Mouse (Mus musculus) adrenal gland, postnatal 4 days (tissue): ENCODE data around the gene Rdm1. TPM values are rescaled to one million over a fixed set of nuclear protein-coding genes. Genes with fewer than 3 reads are reported as not detected.

ENCODE experiments used
- DNase-seq, 2 experiments: peaks; one replicate each; pipeline ENCODE4 v3.0.0; 2021 to 2022; ENCODE audit warnings: low spot score in 2 of 2, mixed read lengths in 2 of 2
- total RNA-seq, 2 experiments: library from RNA; stranded (reverse); gene quantifications; 2 replicates each; pipeline ENCODE4 v1.2.3; 2021

Gene Rdm1
- total RNA-seq, 2 experiments from 2014 or later = 29.1 to 33.0 TPM

DNA sequence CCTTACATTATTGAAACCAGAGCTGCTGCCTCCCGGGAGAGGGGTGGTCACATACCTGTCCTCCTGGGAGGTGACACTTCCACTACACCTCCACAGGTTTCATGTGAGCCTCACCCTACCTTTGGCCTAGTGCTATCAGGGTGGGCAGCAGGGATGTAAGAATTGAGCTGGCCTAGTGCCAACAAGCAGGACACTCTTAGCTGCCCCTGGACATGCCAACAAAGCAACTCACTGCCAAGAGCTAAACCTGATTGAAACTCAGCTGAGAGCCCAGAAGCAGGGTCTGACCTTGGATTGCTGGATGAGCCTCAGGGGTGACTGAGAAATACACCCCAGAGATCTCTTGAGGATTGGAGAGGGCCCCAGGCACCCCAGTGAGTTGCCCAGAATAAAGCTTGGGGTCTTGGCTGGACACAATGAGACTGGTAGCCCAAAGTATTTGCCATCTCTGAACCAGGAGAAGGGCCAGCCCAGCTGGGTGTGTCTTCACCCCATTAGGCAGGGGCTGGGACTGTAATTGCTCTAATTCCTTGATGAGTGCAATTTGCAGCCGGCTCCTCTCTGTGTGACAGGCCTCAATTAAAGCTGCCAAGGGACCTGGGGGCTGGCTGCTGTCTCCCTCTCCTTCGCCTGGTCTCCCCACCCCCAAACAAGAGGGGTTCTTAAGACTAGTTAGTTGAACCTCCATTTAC, 53.8 kb downstream of the Rdm1 start:
- no peak for DNase-seq

DNA sequence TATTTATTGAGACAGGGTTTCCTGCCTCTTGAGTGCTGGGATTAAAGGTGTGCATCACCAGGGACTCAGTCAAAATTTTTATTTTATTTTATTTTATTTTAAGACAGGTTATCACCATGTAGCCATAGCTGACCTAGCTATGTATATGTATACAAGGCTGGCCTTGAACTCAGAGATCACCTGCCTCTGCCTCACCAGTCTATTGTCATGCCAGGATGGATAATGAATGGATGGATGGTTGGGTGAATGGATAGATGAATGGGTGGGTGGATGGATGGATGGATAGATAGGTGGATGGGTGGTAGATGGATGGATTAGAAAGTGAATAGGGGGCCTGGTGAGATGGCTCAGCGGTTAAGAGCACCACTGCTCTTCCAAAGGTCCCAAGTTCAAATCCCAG, 55.0 kb downstream of the Rdm1 start:
- no peak for DNase-seq

DNA sequence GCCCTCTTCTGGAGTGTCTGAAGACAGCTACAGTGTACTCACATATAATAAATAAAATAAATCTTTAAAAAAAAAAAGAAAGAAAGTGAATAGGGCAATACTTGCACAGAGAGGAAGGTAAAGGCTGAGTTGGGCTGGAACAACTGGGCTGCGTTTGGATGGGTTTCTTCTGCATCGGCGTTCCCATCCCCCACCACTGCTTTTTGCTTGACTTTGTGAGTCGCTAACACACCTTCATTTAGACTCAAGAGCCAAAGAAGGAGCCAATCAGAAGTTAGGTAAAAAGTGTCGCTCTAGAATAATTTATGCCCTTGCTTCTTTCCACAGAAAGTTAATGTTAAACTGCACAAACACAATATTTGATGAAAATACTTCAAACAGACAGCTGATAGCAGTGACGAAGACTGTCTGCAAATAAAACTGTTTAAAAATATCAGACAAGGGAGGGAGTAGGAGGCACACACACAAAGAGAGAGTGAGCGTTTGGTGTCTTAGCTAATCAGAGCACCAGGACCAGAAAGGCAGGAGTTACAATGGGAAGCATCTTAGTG, 55.5 kb downstream of the Rdm1 start:
- DNase-seq = no peak

Other genes with a start within 250 kb of the Rdm1 start
- 10 to 100 TPM; 29.9 to 31.1 TPM for gene Aarsd1, start 209.6 kb upstream of the Rdm1 start, total RNA-seq
- 1 to 10 TPM; 3.4 to 5.9 TPM for gene Gm27029, start 202.4 kb upstream of the Rdm1 start, total RNA-seq
- 10 to 100 TPM; 20.1 to 22.0 TPM for gene Rundc1, start 202.1 kb upstream of the Rdm1 start, total RNA-seq
- 1 to 10 TPM; 6.4 to 6.7 TPM for gene Ptges3l, start 201.9 kb upstream of the Rdm1 start, total RNA-seq
- 100 to 1,000 TPM in 1 of 2 experiments, 10 to 100 TPM in 1; 90.3 to 116 TPM for gene Rpl27, start 184.9 kb upstream of the Rdm1 start, total RNA-seq
- 10 to 100 TPM; 30.0 to 30.3 TPM for gene Ifi35, start 178.8 kb upstream of the Rdm1 start, total RNA-seq
- gene Rnd2, start 162.2 kb upstream of the Rdm1 start, total RNA-seq = 10 to 100 TPM; 16.4 to 20.0 TPM
- 100 to 1,000 TPM; 103 to 105 TPM for gene Vat1, start 161.0 kb upstream of the Rdm1 start, total RNA-seq
- gene Brca1, start 75.2 kb upstream of the Rdm1 start, total RNA-seq = 10 to 100 TPM; 16.6 to 18.9 TPM
- gene Nbr1, start 75.0 kb upstream of the Rdm1 start, total RNA-seq = 100 to 1,000 TPM; 167 to 227 TPM
- gene Tmem106a, start 45.0 kb upstream of the Rdm1 start, total RNA-seq = 10 to 100 TPM; 19.2 to 21.0 TPM
- gene Gm11634, start 27.9 kb upstream of the Rdm1 start, total RNA-seq = not detected
- 10 to 100 TPM in 1 of 2 experiments, 1 to 10 TPM in 1; 9.9 to 10.4 TPM for gene Arl4d, start 38.3 kb downstream of the Rdm1 start, total RNA-seq
- 10 to 100 TPM; 29.1 to 32.7 TPM for gene Dhx8, start 105.7 kb downstream of the Rdm1 start, total RNA-seq
- 1 to 10 TPM; 6.5 to 9.9 TPM for gene Etv4, start 158.2 kb downstream of the Rdm1 start, total RNA-seq